9 mouse cellular contexts compared by ENCODE assay signal in the genomic region with DNA sequence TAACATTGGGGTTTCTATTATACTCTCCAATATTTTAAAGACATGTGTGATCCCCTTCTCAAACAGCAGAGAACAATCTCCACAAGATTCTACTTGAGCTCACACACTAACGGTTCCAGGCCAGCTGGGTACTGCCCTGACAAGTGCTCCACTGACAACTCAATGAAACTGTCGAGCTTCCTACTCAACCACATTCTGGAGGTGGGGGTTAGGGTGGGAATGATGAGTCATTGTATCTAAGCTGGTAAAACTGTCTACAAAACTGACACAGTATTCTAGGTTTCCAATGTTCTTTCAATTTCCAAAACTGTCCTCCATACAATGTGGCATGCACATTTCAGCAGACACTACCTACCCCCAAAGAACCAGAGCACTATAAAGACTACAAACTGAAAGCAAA. TPM values are rescaled to one million over a fixed set of nuclear protein-coding genes. Genes with fewer than 3 reads are reported as not detected.
DNase-seq lines count a peak whose midpoint lies in the region.
"Had no signal": no experiment of that assay in that cellular context is flagged by ENCODE, and none has a peak within 500 bp of the region (broad histone marks: within the 10 kb centered on the region; RNA-seq: fewer than 3 reads in every experiment).

No protein-coding gene starts in this region.

- H3K4me1 ChIP-seq in heart, embryonic 10.5 days = peaks cover 24% of the 10 kb centered on the region; the same call in 1 of the 2 replicates

- H3K27ac ChIP-seq in heart, embryonic 10.5 days = no peak overlapping the region
- H3K27ac ChIP-seq: macrophage had no signal

- H3K27me3 ChIP-seq in heart, embryonic 10.5 days (ENCODE audit: insufficient read depth, poor library complexity, severe bottlenecking) = no peaks in the 10 kb centered on the region

- no peaks in the 10 kb centered on the region for H3K9me3 ChIP-seq in heart, embryonic 10.5 days

- H3K36me3 ChIP-seq in heart, embryonic 10.5 days = peaks cover 22% of the 10 kb centered on the region

- H3K4me3 ChIP-seq in heart, embryonic 10.5 days = peak overlapping the region; percentile 33

- 9% methylated on average over 2 of the region's 2 CpGs for WGBS in heart, embryonic 10.5 days

- no peak for DNase-seq in heart, embryonic 10.5 days (ENCODE audit: low spot score)
- no peak for DNase-seq in heart, adult 18-20 months
- peak; percentile 18 for DNase-seq in urinary bladder, postnatal 14 days (ENCODE audit: low spot score)
- DNase-seq in urinary bladder, postnatal 36 days (ENCODE audit: low spot score in 2 of 2) = no peak
- peak; percentile 57 for DNase-seq in induced T-regulatory cell, adult 2 months (ENCODE audit: low read depth)
- DNase-seq in left cerebral cortex, adult 18-20 months (ENCODE audit: low spot score in 2 of 2) = no peak
- DNase-seq in ovary, postnatal 14 days (ENCODE audit: low spot score) = no peak
- no peak for DNase-seq in frontal cortex, postnatal 10 days (ENCODE audit: low spot score in 2 of 2)

RNA-seq across cellular contexts. Expression of gene Hnrnpd, which starts 4.8 kb away (rescaled TPM):
- polyA plus RNA-seq in heart, embryonic 10.5 days (2016; fragmentation: Nextera tagmentation; extraction: Ambion mirVana) = 139 and 334 TPM in 2 replicates
- 10 to 100 TPM; 86.2 to 86.6 TPM for total RNA-seq in heart, adult 18-20 months (2021)
- total RNA-seq in left cerebral cortex, adult 18-20 months (2021) = 100 to 1,000 TPM; 205 to 222 TPM

RNA-seq across cellular contexts. Expression of gene 4930524J08Rik, which starts 4.9 kb away (rescaled TPM):
- 1.1 and 1.3 TPM in 2 replicates for polyA plus RNA-seq in heart, embryonic 10.5 days (2016; fragmentation: Nextera tagmentation; extraction: Ambion mirVana)
- under 1 TPM; 0.47 to 0.87 TPM for total RNA-seq in heart, adult 18-20 months (2021)
- 1 to 10 TPM; 1.9 to 2.4 TPM for total RNA-seq in left cerebral cortex, adult 18-20 months (2021)

Comparison
In these comparisons a context has a peak if more than half of its experiments do, and no peak if none do; other contexts are left out.
1. DNase-seq: peak in urinary bladder, postnatal 14 days (single experiment) and induced T-regulatory cell, adult 2 months (single experiment); none in heart, embryonic 10.5 days (single experiment), heart, adult 18-20 months (0 of 2), urinary bladder, postnatal 36 days (0 of 2), left cerebral cortex, adult 18-20 months (0 of 2), ovary, postnatal 14 days (single experiment) and frontal cortex, postnatal 10 days (0 of 2).